Mouse (Mus musculus) forebrain, embryonic 13.5 days (tissue): ENCODE measurements at regions not wholly inside any gene's neighbourhood (a gene's known extent, or its start where the extent isn't known, plus 50 kb on each side); places are given as distances from the start of the nearest gene placed in this dataset.

ENCODE experiments used
- ATAC-seq: fragments of 200-750 bp; cut with Nextera tagmentation; 2 replicates; pipeline ENCODE4 v1.8.0; 2017
- H3K27ac ChIP-seq: fragments of 300-500 bp; sonication (generic); 2 replicates; pipeline ENCODE4 v1.5.1; 2015; ENCODE audit warnings: inconsistent platforms, mild to moderate bottlenecking, moderate library complexity
- H3K27me3 ChIP-seq: fragments of 300-500 bp; sonication (generic); 2 replicates; pipeline ENCODE4 v1.6.1; 2015; ENCODE audit warnings: mild to moderate bottlenecking, inconsistent platforms
- H3K36me3 ChIP-seq: fragments of 300-500 bp; sonication (generic); 2 replicates; pipeline ENCODE4 v1.6.1; 2015; ENCODE audit warnings: mild to moderate bottlenecking, inconsistent platforms; ENCODE audit not compliant: poor library complexity, severe bottlenecking
- H3K4me1 ChIP-seq: fragments of 300-500 bp; sonication (generic); 2 replicates; pipeline ENCODE4 v1.6.1; 2015; ENCODE audit warnings: inconsistent platforms
- H3K4me2 ChIP-seq: fragments of 300-500 bp; sonication (generic); 2 replicates; pipeline ENCODE4 v1.6.1; 2015; ENCODE audit warnings: inconsistent platforms, mild to moderate bottlenecking, moderate library complexity
- H3K4me3 ChIP-seq: fragments of 300-500 bp; sonication (generic); 2 replicates; pipeline ENCODE4 v1.5.1; 2015; ENCODE audit warnings: mild to moderate bottlenecking, inconsistent platforms
- H3K9ac ChIP-seq: fragments of 300-500 bp; sonication (generic); 2 replicates; pipeline ENCODE4 v1.6.1; 2015; ENCODE audit warnings: mild to moderate bottlenecking, inconsistent platforms
- H3K9me3 ChIP-seq: fragments of 300-500 bp; sonication (generic); replicated peaks from 2 replicates; pipeline ENCODE4 v1.6.1; 2016; ENCODE audit warnings: inconsistent platforms
- WGBS: fragments of 180-500 bp; shearing (Covaris S2); methylation state at CpG from one replicate; pipeline ENCODE4 v1.1.7; 2015; 5-methylcytosine and 5-hydroxymethylcytosine counted together

- H3K9ac ChIP-seq = no peak overlapping the region
- no peak for ATAC-seq
- H3K27me3 ChIP-seq = no peaks in the 10 kb centered on the region
- no peak overlapping the region for H3K4me3 ChIP-seq
- no peaks in the 10 kb centered on the region for H3K9me3 ChIP-seq
- H3K4me1 ChIP-seq = no peaks in the 10 kb centered on the region
- no peaks in the 10 kb centered on the region for H3K36me3 ChIP-seq
- H3K4me2 ChIP-seq = no peak overlapping the region
- no peak overlapping the region for H3K27ac ChIP-seq
Observed at GRCm38 (mm10) chr12:45977691-45978414, 840.9 kb downstream of the Nova1 start.

DNA sequence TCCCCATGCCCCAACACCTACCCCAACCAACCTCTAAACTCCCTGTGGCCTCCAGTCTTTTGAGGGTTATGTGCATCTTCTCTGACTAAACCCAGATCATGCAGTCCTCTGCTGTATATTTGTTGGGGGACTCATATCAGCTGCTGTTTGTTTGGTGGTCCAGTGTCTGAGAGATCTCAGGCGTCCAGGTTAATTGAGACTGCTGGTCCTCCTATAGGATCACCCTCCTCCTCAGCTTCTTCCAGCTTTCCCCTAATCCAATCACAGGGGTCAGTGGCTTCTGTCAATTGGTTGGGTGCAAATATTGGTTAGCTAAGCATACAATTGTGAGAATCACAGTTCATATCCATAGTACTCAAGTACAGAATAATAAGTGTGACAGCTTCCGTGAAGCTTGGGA, 842.9 kb downstream of the Nova1 start:
- WGBS = 36% methylated on average over 2 of the region's 2 CpGs
- Histone ChIP-seq H3K36me3 (no peaks in the 10 kb centered on the region), H3K4me3 (no peak overlapping the region), H3K27me3 (no peaks in the 10 kb centered on the region), H3K9me3 (no peaks in the 10 kb centered on the region), H3K9ac (no peak overlapping the region), H3K4me2 (no peak overlapping the region), H3K27ac (no peak overlapping the region), H3K4me1 (no peaks in the 10 kb centered on the region)
- no peak for ATAC-seq

- WGBS = 47% methylated on average over 2 of the region's 2 CpGs
- Histone ChIP-seq H3K27me3 (no peaks in the 10 kb centered on the region), H3K4me3 (no peak overlapping the region), H3K9ac (no peak overlapping the region), H3K9me3 (no peaks in the 10 kb centered on the region), H3K4me1 (no peaks in the 10 kb centered on the region), H3K4me2 (no peak overlapping the region), H3K27ac (no peak overlapping the region), H3K36me3 (no peaks in the 10 kb centered on the region)
- peak; percentile 65; the same call in 1 of the 2 replicates for ATAC-seq
Observed at GRCm38 (mm10) chr12:45970472-45970871, 848.3 kb downstream of the Nova1 start.

GRCm38 (mm10) chr12:45969881-45970280, 848.8 kb downstream of the Nova1 start:
- no peaks in the 10 kb centered on the region for H3K27me3 ChIP-seq
- H3K9ac ChIP-seq = no peak overlapping the region
- H3K36me3 ChIP-seq = no peaks in the 10 kb centered on the region
- H3K4me2 ChIP-seq = no peak overlapping the region
- no peaks in the 10 kb centered on the region for H3K9me3 ChIP-seq
- H3K4me1 ChIP-seq = no peaks in the 10 kb centered on the region
- no peak overlapping the region for H3K27ac ChIP-seq
- 55% methylated on average over 1 of the region's 1 CpGs for WGBS
- H3K4me3 ChIP-seq = no peak overlapping the region
- ATAC-seq = no peak

- Histone ChIP-seq H3K27ac (no peak overlapping the region), H3K9ac (no peak overlapping the region), H3K4me1 (no peaks in the 10 kb centered on the region), H3K9me3 (no peaks in the 10 kb centered on the region), H3K36me3 (no peaks in the 10 kb centered on the region), H3K27me3 (no peaks in the 10 kb centered on the region), H3K4me3 (no peak overlapping the region), H3K4me2 (no peak overlapping the region)
- WGBS = 80% methylated on average over 2 of the region's 2 CpGs
- ATAC-seq = no peak
Observed at GRCm38 (mm10) chr12:45946918-45947317, 871.8 kb downstream of the Nova1 start.

GRCm38 (mm10) chr12:45944464-45944863, 870.0 kb upstream of the Stxbp6 start:
- no peak for ATAC-seq
- H3K4me1 ChIP-seq = no peaks in the 10 kb centered on the region
- H3K4me2 ChIP-seq = no peak overlapping the region
- H3K9me3 ChIP-seq = no peaks in the 10 kb centered on the region
- no peak overlapping the region for H3K4me3 ChIP-seq
- H3K36me3 ChIP-seq = no peaks in the 10 kb centered on the region
- WGBS = 39% methylated on average over 2 of the region's 2 CpGs
- no peak overlapping the region for H3K9ac ChIP-seq
- H3K27me3 ChIP-seq = no peaks in the 10 kb centered on the region
- H3K27ac ChIP-seq = no peak overlapping the region

DNA sequence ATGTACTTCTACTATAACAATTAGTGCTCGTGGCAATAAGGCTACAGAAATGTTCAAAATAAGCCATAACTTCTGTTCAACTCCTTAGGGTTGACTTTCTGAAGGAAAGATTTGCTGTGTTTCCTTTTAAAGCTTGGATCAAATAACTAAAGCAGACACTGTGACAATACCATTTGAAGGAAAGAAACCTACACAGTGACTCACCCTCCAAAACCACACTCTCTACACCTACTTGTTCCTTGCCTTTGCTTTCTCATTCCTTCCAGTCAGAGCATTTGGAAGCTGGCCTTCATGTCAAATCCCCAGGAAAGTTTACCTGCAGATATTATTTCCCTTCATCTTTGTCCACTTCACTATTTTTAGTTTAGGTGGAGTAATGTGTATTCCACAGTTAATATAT, 867.9 kb upstream of the Stxbp6 start:
- 81% methylated on average over 1 of the region's 1 CpGs for WGBS
- Histone ChIP-seq H3K4me2 (no peak overlapping the region), H3K4me1 (no peaks in the 10 kb centered on the region), H3K4me3 (no peak overlapping the region), H3K9me3 (no peaks in the 10 kb centered on the region), H3K27ac (no peak overlapping the region), H3K27me3 (no peaks in the 10 kb centered on the region), H3K36me3 (no peaks in the 10 kb centered on the region), H3K9ac (no peak overlapping the region)
- no peak for ATAC-seq

GRCm38 (mm10) chr12:45933388-45933787, 858.9 kb upstream of the Stxbp6 start:
- H3K9ac ChIP-seq = no peak overlapping the region
- 86% methylated on average over 2 of the region's 2 CpGs for WGBS

GRCm38 (mm10) chr12:45932251-45932650, 857.7 kb upstream of the Stxbp6 start:
- H3K4me1 ChIP-seq = no peaks in the 10 kb centered on the region; the same call in 1 of the 2 replicates
- H3K4me3 ChIP-seq = no peak overlapping the region
- no peak overlapping the region for H3K4me2 ChIP-seq
- H3K9ac ChIP-seq = no peak overlapping the region
- WGBS = 90% methylated on average over 4 of the region's 4 CpGs
- H3K27ac ChIP-seq = no peak overlapping the region
- no peaks in the 10 kb centered on the region for H3K27me3 ChIP-seq
- no peaks in the 10 kb centered on the region for H3K36me3 ChIP-seq
- ATAC-seq = no peak
- H3K9me3 ChIP-seq = no peaks in the 10 kb centered on the region

More at GRCm38 (mm10) chr12:45933388-45933787, 858.9 kb upstream of the Stxbp6 start:
- Histone ChIP-seq H3K4me1 (no peaks in the 10 kb centered on the region; the same call in 1 of the 2 replicates), H3K36me3 (no peaks in the 10 kb centered on the region), H3K27ac (no peak overlapping the region), H3K9me3 (no peaks in the 10 kb centered on the region), H3K4me2 (no peak overlapping the region), H3K27me3 (no peaks in the 10 kb centered on the region), H3K4me3 (no peak overlapping the region)
- ATAC-seq = no peak

DNA sequence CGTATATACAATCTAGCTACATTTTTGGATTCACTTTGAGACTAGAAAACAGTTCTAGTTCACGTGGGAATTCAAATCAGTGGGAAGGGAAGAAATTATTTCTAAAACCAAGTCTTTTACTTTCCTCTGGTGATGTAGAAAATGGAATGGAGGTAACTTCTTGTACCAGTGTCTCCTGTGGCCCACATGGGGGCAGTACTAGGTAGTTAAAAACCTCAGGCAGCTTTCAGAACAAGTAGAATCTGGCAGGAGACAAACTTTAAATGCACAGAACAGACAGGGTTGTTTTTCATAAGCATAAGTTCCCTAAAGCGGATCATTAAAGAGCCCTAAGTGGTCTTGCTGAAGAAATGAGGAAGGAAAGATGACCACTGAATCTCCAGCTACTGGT, 855.2 kb upstream of the Stxbp6 start:
- Histone ChIP-seq H3K9me3 (no peaks in the 10 kb centered on the region), H3K4me2 (no peak overlapping the region), H3K4me1 (no peaks in the 10 kb centered on the region; the same call in 1 of the 2 replicates), H3K27me3 (no peaks in the 10 kb centered on the region), H3K27ac (no peak overlapping the region), H3K4me3 (no peak overlapping the region), H3K9ac (no peak overlapping the region), H3K36me3 (no peaks in the 10 kb centered on the region)
- peak; percentile 89 for ATAC-seq
- 41% methylated on average over 3 of the region's 3 CpGs for WGBS

GRCm38 (mm10) chr12:45929001-45929759, 854.7 kb upstream of the Stxbp6 start:
- Histone ChIP-seq H3K9ac (no peak overlapping the region), H3K4me2 (no peak overlapping the region), H3K27me3 (no peaks in the 10 kb centered on the region), H3K9me3 (no peaks in the 10 kb centered on the region), H3K27ac (no peak overlapping the region), H3K36me3 (no peaks in the 10 kb centered on the region), H3K4me1 (no peaks in the 10 kb centered on the region; the same call in 1 of the 2 replicates), H3K4me3 (no peak overlapping the region)
- 71% methylated on average over 7 of the region's 7 CpGs for WGBS
- ATAC-seq = peak; percentile 84
